Mouse (Mus musculus) kidney, adult 9 months (tissue): Measurements from ENCODE around the gene Stard10.

Experiments used
- DNase-seq: peaks from one replicate; pipeline ENCODE4 v3.0.0; 2022

Stard10 gene

GRCm38 (mm10) chr7:101332045-101332831 is 15.4 kb downstream of the Stard10 start:
- DNase-seq = no peak

GRCm38 (mm10) chr7:101335228-101335627 is 18.3 kb downstream of the Stard10 start:
- DNase-seq = no peak

GRCm38 (mm10) chr7:101336686-101337085 is 19.8 kb downstream of the Stard10 start:
- DNase-seq = no peak

GRCm38 (mm10) chr7:101337401-101337800 is 20.5 kb downstream of the Stard10 start:
- DNase-seq = no peak

GRCm38 (mm10) chr7:101341405-101341804 is 24.5 kb downstream of the Stard10 start:
- no peak for DNase-seq

GRCm38 (mm10) chr7:101343135-101343534 is 26.2 kb downstream of the Stard10 start:
- no peak for DNase-seq

- no peak for DNase-seq
Measured at GRCm38 (mm10) chr7:101344892-101345291, 28.0 kb downstream of the Stard10 start.

GRCm38 (mm10) chr7:101346991-101347390 is 30.1 kb downstream of the Stard10 start:
- no peak for DNase-seq

- DNase-seq = peak; percentile 60
Measured at GRCm38 (mm10) chr7:101347767-101348270, 30.9 kb downstream of the Stard10 start, which contains the start of gene Arap1. Arap1 (plus strand) TSS chr7:101348067.

GRCm38 (mm10) chr7:101348312-101348711 is 31.4 kb downstream of the Stard10 start:
- peak; percentile 65 for DNase-seq

- DNase-seq = no peak
Measured at GRCm38 (mm10) chr7:101349861-101350260, 33.0 kb downstream of the Stard10 start.

GRCm38 (mm10) chr7:101352404-101352803 is 35.5 kb downstream of the Stard10 start:
- no peak for DNase-seq

GRCm38 (mm10) chr7:101354423-101354822 is 37.5 kb downstream of the Stard10 start:
- peak; percentile 52 for DNase-seq

- no peak for DNase-seq
Measured at GRCm38 (mm10) chr7:101355551-101356100, 38.7 kb downstream of the Stard10 start.

- DNase-seq = no peak
Measured at GRCm38 (mm10) chr7:101356868-101357267, 40.0 kb downstream of the Stard10 start.

GRCm38 (mm10) chr7:101360406-101360805 is 43.5 kb downstream of the Stard10 start:
- DNase-seq = peak; percentile 57

GRCm38 (mm10) chr7:101361021-101361420 is 44.1 kb downstream of the Stard10 start:
- no peak for DNase-seq

GRCm38 (mm10) chr7:101361767-101362166 is 44.9 kb downstream of the Stard10 start:
- DNase-seq = no peak

- DNase-seq = no peak
Measured at GRCm38 (mm10) chr7:101362791-101363191, 45.9 kb downstream of the Stard10 start.

- DNase-seq = no peak
Measured at GRCm38 (mm10) chr7:101363914-101364313, 47.0 kb downstream of the Stard10 start.

- no peak for DNase-seq
Measured at GRCm38 (mm10) chr7:101367901-101368852, 51.3 kb downstream of the Stard10 start.

- DNase-seq = no peak
Measured at GRCm38 (mm10) chr7:101369666-101370065, 52.8 kb downstream of the Stard10 start.

- DNase-seq = no peak
Measured at GRCm38 (mm10) chr7:101373082-101373481, 56.2 kb downstream of the Stard10 start.
